Mouse (Mus musculus) bone marrow macrophage, adult 2 months (primary cell): ENCODE measurements around the gene Plbd1.

Experiments
- CTCF ChIP-seq: IDR thresholded peaks from 2 replicates; pipeline ENCODE4 v1.5.1; 2012; ENCODE audit warnings: low read depth, mild to moderate bottlenecking, low read length, moderate library complexity
- POLR2A ChIP-seq: IDR thresholded peaks from 2 replicates; pipeline ENCODE4 v1.6.1; 2012; ENCODE audit warnings: mild to moderate bottlenecking, low read depth, low read length, borderline replicate concordance

- no peak for TF ChIP-seq CTCF
- TF ChIP-seq POLR2A = no peak
These were observed 28.0 kb downstream of the Plbd1 start for GRCm38 (mm10) chr6:136633719-136634118.
